15 mouse cellular contexts compared by ENCODE assay signal in the genomic region with DNA sequence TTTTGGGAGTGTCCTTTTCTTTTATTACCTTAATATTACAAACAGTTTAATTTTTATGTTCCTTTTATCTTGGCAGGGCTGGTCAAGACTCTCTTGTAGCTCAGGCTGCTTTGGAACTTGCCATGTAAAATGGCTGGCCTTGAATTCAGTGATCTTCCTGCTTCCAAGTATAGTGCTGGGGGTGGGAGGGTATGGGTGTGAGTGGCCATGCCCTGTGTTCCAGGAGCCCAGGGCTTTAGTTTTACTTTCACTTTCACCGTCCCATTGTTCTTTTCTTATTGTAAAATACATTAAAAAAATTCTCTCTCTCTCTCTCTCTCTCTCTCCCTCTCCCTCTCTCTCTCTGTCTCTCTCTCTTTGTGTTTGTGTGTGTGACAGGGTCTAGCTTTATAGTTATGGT. TPM values are rescaled to one million over a fixed set of nuclear protein-coding genes. Genes with fewer than 3 reads are reported as not detected.
DNase-seq lines count a peak whose midpoint lies in the region; ATAC-seq and TF ChIP-seq lines count a peak whose summit lies in the region.
"Had no signal": no experiment of that assay in that cellular context is flagged by ENCODE, and none has a peak within 500 bp of the region (broad histone marks: within the 10 kb centered on the region; RNA-seq: fewer than 3 reads in every experiment).

No protein-coding gene starts in this region.

- no peak overlapping the region for H3K27ac ChIP-seq in lung, postnatal 0 days (ENCODE audit: low read length)
- H3K27ac ChIP-seq in forebrain, embryonic 14.5 days (ENCODE audit: low read depth, low read length), result no peak overlapping the region
- H3K27ac ChIP-seq: kidney, embryonic 15.5 days; limb, embryonic 13.5 days; midbrain, embryonic 13.5 days; neural tube, embryonic 15.5 days; stomach, embryonic 15.5 days had no signal

- H3ac ChIP-seq in myocyte (ENCODE audit: control insufficient read depth, insufficient read length), result no peak overlapping the region

- DNase-seq in lung, postnatal 0 days (ENCODE audit: low spot score), result peak; percentile 25
- no peak for DNase-seq in lung, postnatal 10 days
- peak; percentile 12 for DNase-seq in ES-CJ7 (ENCODE audit: low read depth, low spot score)
- peak; percentile 69 for DNase-seq in adipocyte (ENCODE audit: low spot score)
- DNase-seq in frontal cortex, postnatal 14 days (ENCODE audit: low spot score in 2 of 2), result no peak
- no peak for DNase-seq in forebrain, embryonic 14.5 days (ENCODE audit: low spot score)
- DNase-seq: gastrocnemius, postnatal 14 days; heart, postnatal 36 days; right cerebral cortex, postnatal 25 days had no signal

- no peak overlapping the region for H3K9ac ChIP-seq in lung, postnatal 0 days (replicated peaks; ENCODE audit: low read depth)
- H3K9ac ChIP-seq in forebrain, embryonic 14.5 days (ENCODE audit: low read length), result no peak overlapping the region
- H3K9ac ChIP-seq: kidney, embryonic 15.5 days; limb, embryonic 13.5 days; midbrain, embryonic 13.5 days; neural tube, embryonic 15.5 days; stomach, embryonic 15.5 days had no signal

- no peak for TF ChIP-seq EP300 in lung, postnatal 0 days (IDR thresholded peaks at IDR 0.05)

- WGBS in lung, postnatal 0 days, result 55% methylated on average over 1 of the region's 1 CpGs
- 94% methylated on average over 1 of the region's 1 CpGs for WGBS in forebrain, embryonic 14.5 days

- H3K9me3 ChIP-seq in lung, postnatal 0 days (ENCODE audit: low read length), result no peaks in the 10 kb centered on the region
- no peaks in the 10 kb centered on the region for H3K9me3 ChIP-seq in forebrain, embryonic 14.5 days (replicated peaks; ENCODE audit: control insufficient read depth, low read length)
- H3K9me3 ChIP-seq: kidney, embryonic 15.5 days; limb, embryonic 13.5 days; midbrain, embryonic 13.5 days; neural tube, embryonic 15.5 days; stomach, embryonic 15.5 days had no signal

- H3K36me3 ChIP-seq in lung, postnatal 0 days (ENCODE audit: insufficient read depth, low read length), result 0 out of 2 replicates have a peak, but pooled peaks cover 5% of the 10 kb centered on the region
- peaks cover 8% of the 10 kb centered on the region for H3K36me3 ChIP-seq in myocyte (ENCODE audit: control insufficient read depth, insufficient read depth)
- peaks cover 3% of the 10 kb centered on the region; the same call in 1 of the 2 replicates for H3K36me3 ChIP-seq in forebrain, embryonic 14.5 days (ENCODE audit: control insufficient read depth, insufficient read depth, low read length)
- H3K36me3 ChIP-seq: stomach, embryonic 15.5 days had no signal

- no peak for TF ChIP-seq CTCF in lung, postnatal 0 days (IDR thresholded peaks at IDR 0.05)

- H3K4me1 ChIP-seq in lung, postnatal 0 days (ENCODE audit: insufficient read depth, low read depth, low read length), result no peaks in the 10 kb centered on the region
- H3K4me1 ChIP-seq in forebrain, embryonic 14.5 days (ENCODE audit: control insufficient read depth, insufficient read depth, low read length), result no peaks in the 10 kb centered on the region
- H3K4me1 ChIP-seq: kidney, embryonic 15.5 days; limb, embryonic 13.5 days; stomach, embryonic 15.5 days had no signal

- H3K4me2 ChIP-seq in lung, postnatal 0 days (replicated peaks; ENCODE audit: low read depth, low read length), result no peak overlapping the region
- H3K4me2 ChIP-seq in myocyte (ENCODE audit: low read depth), result peak overlapping the region; percentile 63
- H3K4me2 ChIP-seq in forebrain, embryonic 14.5 days (ENCODE audit: low read length), result no peak overlapping the region
- H3K4me2 ChIP-seq: kidney, embryonic 15.5 days; limb, embryonic 13.5 days; midbrain, embryonic 13.5 days; neural tube, embryonic 15.5 days; stomach, embryonic 15.5 days had no signal

- H3K4me3 ChIP-seq in lung, postnatal 0 days (ENCODE audit: low read depth, low read length), result no peak overlapping the region
- H3K4me3 ChIP-seq in myocyte, result no peak overlapping the region
- no peak overlapping the region for H3K4me3 ChIP-seq in forebrain, embryonic 14.5 days (ENCODE audit: low read depth, low read length)
- H3K4me3 ChIP-seq: kidney, embryonic 15.5 days; limb, embryonic 13.5 days; midbrain, embryonic 13.5 days; neural tube, embryonic 15.5 days; stomach, embryonic 15.5 days had no signal

- peaks cover 8% of the 10 kb centered on the region for H3K79me2 ChIP-seq in myocyte (ENCODE audit: control insufficient read depth, insufficient read depth)

- ATAC-seq in lung, postnatal 0 days, result no peak
- no peak for ATAC-seq in forebrain, embryonic 14.5 days
- ATAC-seq: midbrain, embryonic 13.5 days had no signal

- no peak for TF ChIP-seq POLR2A in myocyte (IDR thresholded peaks at IDR 0.05; ENCODE audit: insufficient read length, low read depth)

- H3K27me3 ChIP-seq in lung, postnatal 0 days (replicated peaks; ENCODE audit: insufficient read depth, low read length), result no peaks in the 10 kb centered on the region
- no peaks in the 10 kb centered on the region for H3K27me3 ChIP-seq in myocyte (ENCODE audit: control insufficient read depth, insufficient read depth, insufficient read length)
- no peaks in the 10 kb centered on the region for H3K27me3 ChIP-seq in forebrain, embryonic 14.5 days (replicated peaks; ENCODE audit: control insufficient read depth, insufficient read depth, low read length)
- H3K27me3 ChIP-seq: kidney, embryonic 15.5 days; limb, embryonic 13.5 days; midbrain, embryonic 13.5 days; neural tube, embryonic 15.5 days; stomach, embryonic 15.5 days had no signal

TF ChIP-seq in myocyte, 11 proteins besides CTCF, POLR2A, EP300 and RAD21:
- TF ChIP-seq MYOD1 (IDR thresholded peaks at IDR 0.05; ENCODE audit: control insufficient read depth in 1 of 3, insufficient read length in 2 of 3, low read depth in 2 of 3), result no peak
- TF ChIP-seq TCF3 (IDR thresholded peaks at IDR 0.05; ENCODE audit: insufficient read length, low read depth), result no peak
- no peak for TF ChIP-seq MYOG (IDR thresholded peaks at IDR 0.05; ENCODE audit: control insufficient read depth in 1 of 3, insufficient read depth in 1 of 3, insufficient read length in 2 of 3, low read depth in 2 of 3)
- TF ChIP-seq MAX (IDR thresholded peaks at IDR 0.05; ENCODE audit: low read depth), result no peak
- TF ChIP-seq REST (IDR thresholded peaks at IDR 0.05; ENCODE audit: insufficient read depth, insufficient read length), result no peak
- no peak for TF ChIP-seq USF1 (IDR thresholded peaks at IDR 0.05; ENCODE audit: low read depth)
- no peak for TF ChIP-seq CEBPB (IDR thresholded peaks at IDR 0.05; ENCODE audit: insufficient read depth, poor library complexity, severe bottlenecking)
- TF ChIP-seq POLR2AphosphoS2 (IDR thresholded peaks at IDR 0.05; ENCODE audit: insufficient read length, low read depth), result no peak
- no peak for TF ChIP-seq SRF (IDR thresholded peaks at IDR 0.05; ENCODE audit: control insufficient read depth, insufficient read length, low read depth)
TF ChIP-seq in myocyte: peak in this region for 0.

RNA-seq across cellular contexts. Expression of gene Rnf115, which starts 37.1 kb away (rescaled TPM):
- 42.8 and 43.3 TPM in 2 replicates for polyA plus RNA-seq in lung, postnatal 0 days (2015; fragmentation: Nextera tagmentation; extraction: Ambion mirVana)
- 10.1 TPM for polyA plus RNA-seq in myocyte (2012; fragmentation: generic; extraction: Trizol)
- 69.7 and 70.8 TPM in 2 replicates for polyA plus RNA-seq in forebrain, embryonic 14.5 days (2014; fragmentation: Nextera tagmentation; extraction: Ambion mirVana)

RNA-seq across cellular contexts. Expression of gene Polr3c, which starts 37.1 kb away (rescaled TPM):
- polyA plus RNA-seq in lung, postnatal 0 days (2015; fragmentation: Nextera tagmentation; extraction: Ambion mirVana), result 17.9 and 19.2 TPM in 2 replicates
- polyA plus RNA-seq in myocyte (2012; fragmentation: generic; extraction: Trizol), result 46.6 TPM
- polyA plus RNA-seq in forebrain, embryonic 14.5 days (2014; fragmentation: Nextera tagmentation; extraction: Ambion mirVana), result 27.8 and 28.9 TPM in 2 replicates

RNA-seq across cellular contexts. Expression of gene Nudt17, which starts 56.2 kb away (rescaled TPM):
- polyA plus RNA-seq in lung, postnatal 0 days (2015; fragmentation: Nextera tagmentation; extraction: Ambion mirVana), result 5.3 and 5.8 TPM in 2 replicates
- 6.8 TPM for polyA plus RNA-seq in myocyte (2012; fragmentation: generic; extraction: Trizol)
- 7.3 and 7.5 TPM in 2 replicates for polyA plus RNA-seq in forebrain, embryonic 14.5 days (2014; fragmentation: Nextera tagmentation; extraction: Ambion mirVana)

Comparison
In these comparisons a context has a peak if more than half of its experiments do, and no peak if none do; other contexts are left out.
1. DNase-seq: peak in lung, postnatal 0 days (single experiment), ES-CJ7 (single experiment) and adipocyte (single experiment); none in lung, postnatal 10 days (single experiment), frontal cortex, postnatal 14 days (0 of 2) and forebrain, embryonic 14.5 days (single experiment).